Mouse (Mus musculus): ENCODE results near the gene Srp72. TPM values are rescaled to one million over a fixed set of nuclear protein-coding genes. Genes with fewer than 3 reads are reported as not detected.
"Not testable (repeated sequence)": the region's sequence is repeated elsewhere in the genome, so short reads cannot be mapped to it uniquely, and the experiment has no call there.

Gene Srp72
- total RNA-seq, 2 experiments from 2014 or later: 95.1 to 104 TPM

DNA sequence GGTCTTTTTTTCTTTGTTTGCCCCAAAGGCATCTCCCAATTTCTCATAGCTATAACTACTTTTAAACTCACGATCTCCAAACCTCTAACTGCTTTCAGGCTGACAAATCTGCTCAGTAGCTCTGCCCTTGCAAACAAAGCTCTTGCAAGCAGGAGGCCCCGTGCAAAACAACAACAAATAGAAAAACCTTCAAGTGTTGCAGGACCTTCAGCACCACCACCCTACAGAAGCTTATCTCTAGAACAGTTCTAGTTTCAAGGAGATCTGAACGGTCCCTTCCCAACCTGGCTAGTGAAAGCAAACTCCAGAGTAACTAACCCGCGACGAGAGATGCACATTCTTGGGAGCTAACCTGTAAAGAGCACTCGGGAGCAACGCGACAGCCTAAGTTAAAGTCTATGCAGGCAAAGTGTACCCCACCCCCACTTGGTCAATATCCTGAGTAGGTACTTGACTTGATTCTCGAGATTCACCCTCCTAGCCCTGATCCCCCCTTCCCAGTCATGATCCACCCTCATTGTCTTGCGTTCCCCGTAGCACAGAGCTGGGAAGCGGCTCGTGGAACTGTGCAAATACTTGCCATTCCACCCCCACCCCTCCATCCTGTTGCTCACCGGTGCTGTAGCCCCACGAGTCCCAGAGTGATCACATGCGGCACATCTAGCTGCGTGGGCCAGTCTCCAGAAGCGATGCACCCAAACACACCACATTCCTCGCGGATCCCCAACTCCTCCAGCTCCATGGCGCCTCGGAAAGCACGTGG, 24.0 kb upstream of the Srp72 start:
- Histone ChIP-seq H3K4me3 (peak overlapping the region; percentile 76), H3K27ac (peak overlapping the region; percentile 86)
- intact Hi-C loops (cut with DNase I): loop anchor here (1.0 kb wide), 1 partner anchor 45 kb away; the partner anchor contains the start of gene Aasdh
- DNase-seq (ENCODE audit: extremely low spot score in 1 of 2, low spot score in 2 of 2): peak in 1 of 2 experiments; percentile 25
- TF ChIP-seq CTCF (IDR thresholded peaks at IDR 0.05): no peak

DNA sequence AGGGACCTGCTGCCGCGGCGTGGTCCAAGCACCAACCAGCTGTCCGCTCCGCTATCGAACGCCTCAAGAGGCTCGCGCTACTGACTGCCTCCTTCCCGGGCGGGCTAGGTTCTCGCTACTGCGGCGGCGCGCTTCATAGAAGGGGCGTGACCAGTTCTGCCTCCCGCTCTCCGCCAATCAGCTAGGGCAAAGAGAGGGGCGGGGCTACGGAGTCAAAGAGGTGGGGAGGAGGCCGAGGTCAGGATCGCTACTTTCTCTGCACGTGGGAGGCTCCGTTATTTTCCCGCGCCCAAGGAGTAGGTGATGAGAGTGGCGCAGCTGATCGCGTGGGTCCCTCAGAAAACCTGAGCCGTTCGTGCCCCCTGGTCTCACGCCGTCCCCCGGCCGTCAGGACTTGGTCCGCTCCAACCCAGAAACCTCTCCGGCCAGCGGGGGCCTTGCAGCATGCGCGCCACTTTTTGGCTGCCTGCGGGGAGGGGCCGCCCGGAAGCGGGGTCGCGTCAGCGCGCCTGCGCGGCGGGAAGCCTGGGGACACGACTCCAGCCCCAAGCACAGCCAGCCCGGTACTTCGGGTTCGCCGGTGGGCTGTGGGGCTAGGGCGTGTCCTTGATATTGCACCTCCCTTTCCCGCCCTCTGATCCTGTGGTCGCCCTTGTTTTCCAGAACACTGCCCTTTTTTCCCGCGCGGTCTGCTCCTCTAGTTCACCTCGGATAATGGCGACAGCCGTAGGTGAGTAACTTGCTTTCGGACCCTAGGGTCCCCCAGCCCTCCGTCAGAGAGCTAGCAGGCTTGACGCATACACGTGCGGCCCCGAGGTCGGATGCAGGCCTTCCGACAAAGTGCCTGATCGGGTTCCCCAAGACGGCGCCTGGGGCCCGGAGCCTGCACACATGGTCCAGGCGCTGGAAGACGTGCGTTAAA, 23.1 kb upstream of the Srp72 start, which contains the start of the genes Paics and Ppat:
Gene Paics (plus strand): TSS at position 202 of the 922 bp plus-strand sequence.
Gene Ppat (minus strand): TSS at position 473 of the 922 bp plus-strand sequence.
- DNase-seq (ENCODE audit: extremely low spot score in 1 of 2, low spot score in 2 of 2): peak; percentile 94 to 96
- Histone ChIP-seq H3K27ac (peak within 1 kb of the TSS; percentile 86), H3K4me3 (peak within 1 kb of the TSS; percentile 76)
- intact Hi-C loops (cut with DNase I): loop anchor here (1.0 kb wide), 1 partner anchor 46 kb away; the partner anchor contains the start of gene Aasdh
- no peak for TF ChIP-seq CTCF (IDR thresholded peaks at IDR 0.05)

DNA sequence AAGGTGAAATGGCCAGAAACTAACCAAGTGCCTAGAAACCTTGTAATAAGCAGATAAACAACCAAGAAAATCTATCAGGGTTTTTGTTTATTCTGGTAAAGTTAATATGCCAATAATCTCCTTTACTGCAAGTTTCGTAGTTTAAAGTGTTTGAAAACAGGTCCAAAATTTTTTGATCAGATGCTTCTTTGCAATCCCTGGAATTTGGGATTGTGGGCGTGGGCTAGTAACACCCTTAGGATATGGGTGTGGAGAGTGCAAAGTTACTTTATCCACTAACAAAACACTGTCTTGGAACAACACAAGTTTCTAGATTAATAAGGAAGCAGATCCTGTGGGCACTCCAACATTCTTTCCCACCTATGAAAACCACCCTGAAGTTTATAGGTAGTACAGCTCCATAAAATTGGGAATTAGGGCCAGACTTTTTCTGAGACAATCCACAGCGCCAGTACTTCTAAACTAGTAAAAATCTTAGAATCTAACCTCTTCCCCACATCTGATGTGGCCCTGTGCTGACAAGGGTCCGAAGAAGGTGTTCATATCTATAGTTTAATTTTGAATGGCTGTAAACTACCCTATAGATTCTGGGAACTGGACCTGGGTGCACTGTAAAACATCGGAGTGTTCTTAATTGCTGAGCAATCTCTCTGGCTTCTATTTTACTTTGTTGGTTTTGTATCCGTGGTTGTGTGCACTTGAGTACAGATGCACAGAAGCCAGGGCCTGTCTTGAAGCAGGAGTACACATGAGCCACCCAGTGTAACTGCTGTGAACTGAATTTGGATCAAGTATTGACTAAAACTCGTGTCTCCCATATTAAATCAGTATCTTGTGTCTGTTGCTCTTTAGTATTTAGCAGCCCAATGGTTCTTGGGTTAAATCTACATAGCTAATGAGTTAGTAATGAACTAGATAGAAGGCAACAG, 22.1 kb upstream of the Srp72 start:
- Histone ChIP-seq H3K4me3 (peak overlapping the region; percentile 76), H3K27ac (peak overlapping the region; percentile 86)
- no peak for TF ChIP-seq CTCF (IDR thresholded peaks at IDR 0.05)
- intact Hi-C loops (cut with DNase I): no loop called here
- no peak for DNase-seq (ENCODE audit: extremely low spot score in 1 of 2, low spot score in 2 of 2)

DNA sequence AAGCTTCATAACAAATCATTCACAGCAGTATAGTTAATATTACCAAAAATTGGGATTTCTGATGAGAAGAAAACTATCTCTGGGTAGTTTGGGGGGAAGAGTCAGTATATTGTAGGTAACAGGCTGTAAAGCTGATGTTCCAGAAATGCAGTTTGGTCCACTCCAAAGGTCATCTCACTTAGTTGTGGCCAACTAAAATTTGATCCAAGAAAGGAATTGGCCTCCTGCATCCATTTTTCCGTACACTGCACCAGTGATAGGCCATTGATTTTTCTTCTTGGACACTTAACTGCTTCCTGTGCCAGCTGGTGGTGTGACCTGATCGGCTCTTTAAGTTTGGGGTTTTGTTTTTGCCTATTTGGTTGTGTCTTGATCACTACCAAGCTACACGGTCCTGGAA, 20.7 kb upstream of the Srp72 start:
- intact Hi-C loops (cut with DNase I): no loop called here
- no peak for TF ChIP-seq CTCF (IDR thresholded peaks at IDR 0.05)
- DNase-seq (ENCODE audit: extremely low spot score in 1 of 2, low spot score in 2 of 2): no peak
- Histone ChIP-seq H3K4me3 (no peak overlapping the region), H3K27ac (no peak overlapping the region)

DNA sequence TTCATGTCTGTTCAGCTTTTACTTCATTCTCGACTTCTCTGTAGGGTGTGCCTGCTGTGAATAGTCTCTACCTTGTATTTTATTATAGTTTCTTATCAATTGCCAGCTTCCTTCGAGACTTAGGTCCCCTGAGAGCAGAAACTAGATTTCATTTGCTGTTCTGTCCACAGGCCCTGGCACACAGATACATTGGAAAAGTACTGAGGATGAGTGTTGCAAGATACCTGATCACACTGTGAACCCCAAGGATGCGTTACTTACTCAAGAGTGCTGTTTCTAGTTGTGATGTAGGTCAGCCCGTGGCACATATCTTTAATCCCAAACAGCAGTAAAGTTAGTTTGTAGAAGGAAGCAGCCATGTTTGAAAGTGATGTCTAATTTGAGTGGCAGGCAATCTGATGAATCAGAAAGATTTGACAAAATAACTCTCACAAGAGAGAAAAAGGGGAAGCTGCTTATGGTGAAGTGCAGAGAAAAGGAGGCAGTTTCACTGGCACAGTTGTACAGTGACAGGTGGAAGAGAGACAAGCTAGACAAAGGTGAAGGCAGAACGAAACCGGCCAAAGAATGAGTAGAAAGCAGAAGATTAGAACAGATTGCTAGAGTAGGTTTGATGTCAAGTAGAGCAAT, 20.1 kb upstream of the Srp72 start:
- intact Hi-C loops (cut with DNase I): no loop called here
- TF ChIP-seq CTCF (IDR thresholded peaks at IDR 0.05): no peak

DNA sequence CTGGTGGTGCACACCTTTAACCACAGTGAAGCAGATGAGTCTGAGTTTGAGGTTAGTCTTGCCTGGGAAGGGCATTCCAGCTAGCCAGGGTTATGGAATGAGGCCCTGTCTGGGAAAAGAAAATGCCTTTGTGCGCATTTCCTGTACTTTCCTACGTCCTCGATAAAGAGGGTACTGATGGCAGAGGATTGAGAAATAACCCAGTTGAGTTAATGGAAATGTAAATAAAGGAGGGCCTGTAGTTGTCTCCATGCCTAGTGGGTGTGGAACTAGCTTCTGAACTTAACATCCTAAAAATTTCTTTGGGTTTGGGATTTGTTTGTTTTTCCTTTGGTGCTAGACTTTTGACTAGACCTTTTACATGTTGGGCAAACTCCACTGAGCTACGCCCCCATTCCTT, 19.0 kb upstream of the Srp72 start:
- no peak for TF ChIP-seq CTCF (IDR thresholded peaks at IDR 0.05)
- no peak for DNase-seq (ENCODE audit: extremely low spot score in 1 of 2, low spot score in 2 of 2)
- H3K4me3 ChIP-seq: no peak overlapping the region
- H3K27ac ChIP-seq: no peak overlapping the region
- intact Hi-C loops (cut with DNase I): no loop called here

More for the DNA sequence above, 20.1 kb upstream of the Srp72 start:
- no peak overlapping the region for H3K4me3 ChIP-seq
- DNase-seq (ENCODE audit: extremely low spot score in 1 of 2, low spot score in 2 of 2): no peak
- H3K27ac ChIP-seq: no peak overlapping the region

DNA sequence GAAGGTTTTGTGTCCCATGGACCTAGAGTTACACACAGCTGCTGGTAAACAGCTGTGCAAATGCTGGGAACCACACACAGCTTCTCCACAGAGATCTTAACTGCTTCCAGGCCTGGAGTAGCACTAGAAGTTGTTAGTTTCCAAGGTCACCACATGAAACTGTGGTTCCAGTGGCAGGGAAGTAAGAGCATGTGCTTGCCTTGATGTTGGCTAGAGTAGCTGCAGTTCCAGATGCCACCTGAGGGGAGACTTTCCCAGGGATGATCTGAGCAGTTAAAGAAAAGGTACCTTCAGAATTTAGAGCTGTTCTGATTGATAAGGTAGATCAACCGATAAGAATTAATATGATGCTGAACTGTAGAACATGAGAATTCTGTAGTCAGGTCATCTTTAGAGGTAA, 16.5 kb upstream of the Srp72 start:
- intact Hi-C loops (cut with DNase I): no loop called here
- peak; percentile 43 for TF ChIP-seq CTCF (IDR thresholded peaks at IDR 0.05)
- no peak for DNase-seq (ENCODE audit: extremely low spot score in 1 of 2, low spot score in 2 of 2)
- Histone ChIP-seq H3K4me3 (no peak overlapping the region), H3K27ac (no peak overlapping the region)

DNA sequence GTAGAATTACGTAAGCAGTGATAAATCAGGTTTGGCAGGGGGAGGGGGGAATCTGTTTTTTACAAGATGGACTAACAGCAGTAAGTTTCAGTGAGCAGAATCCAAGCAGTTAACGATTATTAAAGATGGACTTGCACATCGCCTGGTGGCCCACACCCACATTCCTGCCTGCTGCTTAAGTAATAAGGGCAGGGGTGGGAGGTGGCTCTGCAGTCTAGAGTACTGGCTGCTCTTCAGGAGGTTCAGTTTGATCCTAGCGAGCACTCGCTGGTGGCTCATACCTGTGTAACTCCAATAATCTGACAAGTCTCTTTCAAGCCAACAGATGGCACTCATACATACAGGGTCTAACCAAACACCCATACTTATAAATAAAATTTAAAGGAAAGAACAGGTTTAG, 14.9 kb upstream of the Srp72 start:
- intact Hi-C loops (cut with DNase I): no loop called here

DNA sequence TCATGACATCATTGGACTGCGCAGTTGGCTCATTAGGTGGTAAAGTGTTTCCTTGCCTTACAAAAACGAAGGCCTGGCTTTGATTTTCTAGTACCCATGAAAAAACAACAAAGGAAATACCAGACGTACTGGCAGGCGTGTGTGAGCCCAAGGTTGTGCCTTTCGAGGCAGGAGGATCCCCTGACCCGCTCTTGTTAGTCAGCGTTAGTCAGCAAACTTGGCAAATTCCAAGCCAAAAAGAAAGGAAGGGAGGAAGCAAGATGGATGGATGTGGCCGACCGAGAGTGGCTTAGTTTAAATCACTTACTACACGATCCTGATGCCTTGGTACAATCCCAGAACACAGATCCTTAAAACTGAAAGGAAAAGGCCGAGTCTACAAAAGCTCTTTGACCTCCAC, 11.9 kb upstream of the Srp72 start:
- DNase-seq (ENCODE audit: extremely low spot score in 1 of 2, low spot score in 2 of 2): no peak
- no peak overlapping the region for H3K27ac ChIP-seq
- intact Hi-C loops (cut with DNase I): no loop called here
- no peak overlapping the region for H3K4me3 ChIP-seq
- no peak for TF ChIP-seq CTCF (IDR thresholded peaks at IDR 0.05)

More for the DNA sequence above, 14.9 kb upstream of the Srp72 start:
- no peak for DNase-seq (ENCODE audit: extremely low spot score in 1 of 2, low spot score in 2 of 2)
- TF ChIP-seq CTCF (IDR thresholded peaks at IDR 0.05): no peak; the same call in 1 of the 2 replicates
- Histone ChIP-seq H3K27ac (no peak overlapping the region), H3K4me3 (no peak overlapping the region)

DNA sequence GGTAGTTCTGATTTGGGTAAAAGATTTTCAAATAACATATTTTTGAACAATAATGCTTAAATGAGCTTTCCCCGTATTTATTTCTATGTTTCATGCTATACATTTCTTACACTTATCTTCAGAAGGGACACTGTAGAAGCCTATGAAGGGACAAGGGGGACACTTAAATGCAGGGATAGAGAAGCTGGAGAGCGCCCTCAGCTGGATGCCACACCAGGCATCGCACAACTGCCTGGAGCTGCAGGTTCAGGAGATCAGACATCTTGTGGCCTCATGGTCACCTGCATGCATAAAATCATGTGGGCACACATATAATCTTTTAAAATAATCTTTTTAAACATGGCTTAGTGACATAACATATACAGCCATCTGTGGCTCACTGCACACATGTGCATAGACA, 9.8 kb upstream of the Srp72 start:
- Histone ChIP-seq H3K4me3 (no peak overlapping the region), H3K27ac (no peak overlapping the region)
- intact Hi-C loops (cut with DNase I): no loop called here
- TF ChIP-seq CTCF (IDR thresholded peaks at IDR 0.05): peak; percentile 20
- no peak for DNase-seq (ENCODE audit: extremely low spot score in 1 of 2, low spot score in 2 of 2)

DNA sequence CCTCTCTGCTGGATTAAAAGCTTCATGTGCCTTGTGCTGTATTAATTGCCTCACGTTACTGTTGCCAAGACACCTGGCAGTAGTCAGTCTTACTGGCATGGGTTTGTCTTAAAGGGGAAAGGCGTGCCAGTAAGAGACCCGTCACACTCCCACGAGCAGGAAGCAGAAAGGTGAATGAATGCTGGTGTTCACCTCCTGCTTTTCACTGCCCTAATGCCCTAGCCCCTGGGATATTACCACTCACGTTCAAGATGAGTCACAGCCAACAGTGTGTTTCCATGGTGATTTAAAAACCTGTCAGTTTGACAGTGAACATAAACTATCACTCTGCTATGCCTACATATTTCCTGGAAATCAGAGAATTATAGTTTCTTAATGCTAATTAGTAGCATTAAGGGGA, 5.2 kb upstream of the Srp72 start:
- no peak for TF ChIP-seq CTCF (IDR thresholded peaks at IDR 0.05)
- DNase-seq (ENCODE audit: extremely low spot score in 1 of 2, low spot score in 2 of 2): no peak
- Histone ChIP-seq H3K4me3 (no peak overlapping the region), H3K27ac (no peak overlapping the region)
- intact Hi-C loops (cut with DNase I): no loop called here

DNA sequence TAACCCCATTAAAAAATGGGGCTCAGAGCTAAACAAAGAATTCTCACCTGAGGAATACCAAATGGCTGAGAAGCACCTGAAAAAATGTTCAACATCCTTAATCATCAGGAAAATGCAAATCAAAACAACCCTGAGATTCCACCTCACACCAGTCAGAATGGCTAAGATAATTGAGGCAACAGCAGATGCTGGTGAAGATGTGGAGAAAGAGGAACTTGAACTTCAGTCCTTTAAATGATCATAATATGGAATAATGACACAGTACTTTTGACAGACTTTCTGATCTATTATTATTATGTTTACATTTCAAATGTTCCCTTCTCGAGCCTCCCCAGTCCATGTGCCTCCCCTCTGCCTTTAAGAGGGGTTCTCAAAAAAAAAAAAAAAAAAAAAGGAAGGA, 3.4 kb upstream of the Srp72 start:
- DNase-seq (ENCODE audit: extremely low spot score in 1 of 2, low spot score in 2 of 2); H3K27ac ChIP-seq; H3K4me3 ChIP-seq; intact Hi-C loops (cut with DNase I): not testable (repeated sequence)

All from left cerebral cortex, adult 2 months (tissue).